Mouse (Mus musculus): ENCODE data around the gene Hba-a2.

GRCm38 (mm10) chr11:32262674-32263415 is 33.4 kb upstream of the Hba-a2 start:
- no peak for TF ChIP-seq CTCF (conservative IDR thresholded peaks at IDR 0.05; ENCODE audit: low read length)
- TF ChIP-seq NANOG (IDR thresholded peaks at IDR 0.05; ENCODE audit: borderline replicate concordance, low read length) = no peak
- TF ChIP-seq POU5F1 (IDR thresholded peaks at IDR 0.05; ENCODE audit: borderline replicate concordance, low read length) = no peak
